Mouse (Mus musculus) heart, adult 9 months (tissue): ENCODE measurements at regions not wholly inside any gene's neighbourhood (a gene's known extent, or its start where the extent isn't known, plus 50 kb on each side); places are given as distances from the start of the nearest gene placed in this dataset.

Source experiments
- DNase-seq, 2 experiments: peaks; one replicate each; pipeline ENCODE4 v3.0.0; 2022; ENCODE audit warnings: low spot score in 2 of 2

DNA sequence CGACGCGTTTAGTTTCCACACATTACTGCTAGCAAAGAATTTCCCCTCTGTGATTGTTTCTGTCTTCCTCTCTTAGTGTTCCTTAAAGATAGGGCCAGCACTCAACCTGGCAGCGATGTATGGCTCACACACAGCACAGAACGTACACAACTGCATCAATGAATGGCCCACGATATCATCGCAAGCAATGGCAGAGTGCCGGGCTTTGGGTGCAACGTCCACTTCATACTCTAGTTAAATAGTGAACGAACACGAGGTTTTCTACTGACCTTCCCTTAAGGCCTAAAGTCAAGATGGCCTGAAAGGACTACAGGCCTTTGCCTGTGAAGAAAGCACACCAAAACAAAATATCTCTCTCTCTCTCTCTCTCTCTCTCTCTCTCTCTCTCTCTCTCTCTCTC, 51.4 kb upstream of the Mpp6 start:
- DNase-seq: no peak

DNA sequence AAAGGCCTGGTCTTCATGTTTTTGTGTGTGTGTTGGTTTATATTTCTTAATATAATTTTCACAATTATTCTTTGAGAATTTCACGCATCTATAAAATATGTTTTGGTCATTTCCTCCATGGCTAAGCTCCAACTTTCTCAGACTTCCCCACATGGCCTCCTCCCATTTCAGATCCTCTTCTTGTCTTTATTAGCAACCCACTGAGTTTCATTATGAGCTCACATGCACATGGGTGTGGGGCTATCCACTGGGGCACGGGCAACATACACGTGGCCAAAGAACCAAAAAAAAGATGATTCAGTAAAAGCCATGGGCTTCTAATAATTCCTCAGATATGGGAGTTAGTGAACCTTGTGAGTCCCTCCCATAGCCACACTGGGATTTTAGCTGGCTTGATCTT, 50.1 kb upstream of the Mpp6 start:
- DNase-seq: peak in 1 of 2 experiments; percentile 10
